In genomic region chr5:124326829-124327228, GRCm38 (mm10) we compare ENCODE assay signal across 8 mouse cellular contexts. TPM values are rescaled to one million over a fixed set of nuclear protein-coding genes. Genes with fewer than 3 reads are reported as not detected.
A peak's percentile ranks its signal among the peaks of the same experiment; 100 is the strongest.
DNase-seq lines count a peak whose midpoint lies in the region; ATAC-seq and TF ChIP-seq lines count a peak whose summit lies in the region.

No protein-coding gene starts in this region.

- peak overlapping the region; percentile 74; the same call in 1 of the 2 replicates for H3K4me3 ChIP-seq in kidney, adult 2 months (ENCODE audit: insufficient read depth, low read depth, low read length)
- peak overlapping the region; percentile 87 for H3K4me3 ChIP-seq in bone marrow macrophage, adult 2 months (ENCODE audit: insufficient read depth, low read length)
- peak overlapping the region; percentile 77 for H3K4me3 ChIP-seq in hindbrain, embryonic 12.5 days
- peak overlapping the region; percentile 74 for H3K4me3 ChIP-seq in midbrain, embryonic 15.5 days

- H3K36me3 ChIP-seq in kidney, adult 2 months (ENCODE audit: control insufficient read depth, insufficient read depth, low read length) = no peaks in the 10 kb centered on the region
- peaks cover 17% of the 10 kb centered on the region for H3K36me3 ChIP-seq in hindbrain, embryonic 12.5 days
- no peaks in the 10 kb centered on the region for H3K36me3 ChIP-seq in midbrain, embryonic 15.5 days (replicated peaks)

- H3K27me3 ChIP-seq in kidney, adult 2 months (replicated peaks; ENCODE audit: control insufficient read depth, insufficient read depth, low read length) = no peaks in the 10 kb centered on the region
- H3K27me3 ChIP-seq in hindbrain, embryonic 12.5 days = no peaks in the 10 kb centered on the region
- H3K27me3 ChIP-seq in midbrain, embryonic 15.5 days (replicated peaks) = no peaks in the 10 kb centered on the region

- H3K4me1 ChIP-seq in kidney, adult 2 months (ENCODE audit: control insufficient read depth, insufficient read depth, low read length) = peaks cover 9% of the 10 kb centered on the region; the same call in 1 of the 2 replicates
- peaks cover 22% of the 10 kb centered on the region for H3K4me1 ChIP-seq in bone marrow macrophage, adult 2 months (ENCODE audit: control insufficient read depth, insufficient read depth, low read length)
- peaks cover 15% of the 10 kb centered on the region for H3K4me1 ChIP-seq in hindbrain, embryonic 12.5 days
- H3K4me1 ChIP-seq in midbrain, embryonic 15.5 days = peaks cover 18% of the 10 kb centered on the region

- no peak for DNase-seq in kidney, adult 2 months
- no peak for DNase-seq in kidney, postnatal 14 days
- DNase-seq in adrenal gland, postnatal 4 days (ENCODE audit: low spot score in 2 of 2) = no peak
- DNase-seq in ovary, adult 18-20 months (ENCODE audit: low spot score) = no peak

- ATAC-seq in hindbrain, embryonic 12.5 days (ENCODE audit: low FRiP score) = no peak
- no peak for ATAC-seq in midbrain, embryonic 15.5 days (replicated peaks)
- no peak for ATAC-seq in inflammation-experienced regulatory T-cells, adult 6 months

- H3K27ac ChIP-seq in kidney, adult 2 months (ENCODE audit: insufficient read depth, low read depth, low read length) = no peak overlapping the region; the same call in 1 of the 2 replicates
- no peak overlapping the region for H3K27ac ChIP-seq in bone marrow macrophage, adult 2 months (ENCODE audit: insufficient read depth, low read depth, low read length)
- H3K27ac ChIP-seq in hindbrain, embryonic 12.5 days = peak overlapping the region; percentile 97
- H3K27ac ChIP-seq in midbrain, embryonic 15.5 days = peak overlapping the region; percentile 97

- TF ChIP-seq POLR2A in kidney, adult 2 months (IDR thresholded peaks at IDR 0.05; ENCODE audit: low read depth, low read length) = no peak
- no peak for TF ChIP-seq POLR2A in bone marrow macrophage, adult 2 months (IDR thresholded peaks at IDR 0.05; ENCODE audit: borderline replicate concordance, low read depth, low read length)

- no peaks in the 10 kb centered on the region for H3K9me3 ChIP-seq in hindbrain, embryonic 12.5 days (replicated peaks)
- no peaks in the 10 kb centered on the region for H3K9me3 ChIP-seq in midbrain, embryonic 15.5 days

- under 1% methylated on average over 8 of the region's 8 CpGs for WGBS in kidney, adult 2 months
- WGBS in hindbrain, embryonic 12.5 days = 2% methylated on average over 8 of the region's 8 CpGs
- WGBS in midbrain, embryonic 15.5 days = 1% methylated on average over 8 of the region's 8 CpGs

- H3K9ac ChIP-seq in hindbrain, embryonic 12.5 days = peak overlapping the region; percentile 83
- peak overlapping the region; percentile 69 for H3K9ac ChIP-seq in midbrain, embryonic 15.5 days

- H3K4me2 ChIP-seq in hindbrain, embryonic 12.5 days (replicated peaks) = peak overlapping the region; percentile 93
- peak overlapping the region; percentile 60 for H3K4me2 ChIP-seq in midbrain, embryonic 15.5 days

- TF ChIP-seq CTCF in kidney, adult 2 months (conservative IDR thresholded peaks at IDR 0.05; ENCODE audit: insufficient read depth, insufficient read length, low read depth, low read length) = no peak
- TF ChIP-seq CTCF in bone marrow macrophage, adult 2 months (IDR thresholded peaks at IDR 0.05; ENCODE audit: low read depth, low read length) = no peak

RNA-seq across cellular contexts. Expression of gene Mphosph9, which starts 0.9 kb away (rescaled TPM):
- polyA plus RNA-seq in kidney, adult 2 months (2012; rRNA removed) = 2.5 and 3.1 TPM in 2 replicates
- polyA plus RNA-seq in bone marrow macrophage, adult 2 months (2012; ENCODE audit: insufficient read depth, insufficient read length, missing spikeins) = 4.2 and 7.2 TPM in 2 replicates
- 17.5 and 18.6 TPM in 2 replicates for polyA plus RNA-seq in hindbrain, embryonic 12.5 days (2016; fragmentation: Nextera tagmentation; extraction: Ambion mirVana)
- 14.2 and 14.8 TPM in 2 replicates for polyA plus RNA-seq in midbrain, embryonic 15.5 days (2015; fragmentation: Nextera tagmentation; extraction: Ambion mirVana)
- 10 to 100 TPM; 10.4 to 11.7 TPM for total RNA-seq in adrenal gland, postnatal 4 days (2021)
- polyA plus RNA-seq in inflammation-experienced regulatory T-cells, adult 6 months (2017; shearing (Covaris generic)) = 10 to 100 TPM; 12.4 to 17.5 (median 15.1) TPM

RNA-seq across cellular contexts. Expression of gene 2810006K23Rik, which starts 1.1 kb away (rescaled TPM):
- polyA plus RNA-seq in kidney, adult 2 months (2012; rRNA removed) = 7.2 and 8.0 TPM in 2 replicates
- 12.4 and 12.5 TPM in 2 replicates for polyA plus RNA-seq in bone marrow macrophage, adult 2 months (2012; ENCODE audit: insufficient read depth, insufficient read length, missing spikeins)
- 16.6 and 20.0 TPM in 2 replicates for polyA plus RNA-seq in hindbrain, embryonic 12.5 days (2016; fragmentation: Nextera tagmentation; extraction: Ambion mirVana)
- polyA plus RNA-seq in midbrain, embryonic 15.5 days (2015; fragmentation: Nextera tagmentation; extraction: Ambion mirVana) = 13.6 and 14.6 TPM in 2 replicates
- 10 to 100 TPM; 12.0 to 12.6 TPM for total RNA-seq in adrenal gland, postnatal 4 days (2021)
- polyA plus RNA-seq in inflammation-experienced regulatory T-cells, adult 6 months (2017; shearing (Covaris generic)) = 10 to 100 TPM; 10.5 to 18.3 (median 11.1) TPM

RNA-seq across cellular contexts. Expression of gene Cdk2ap1, which starts 36.1 kb away (rescaled TPM):
- polyA plus RNA-seq in kidney, adult 2 months (2012; rRNA removed) = 76.6 and 79.8 TPM in 2 replicates
- 88.0 and 92.2 TPM in 2 replicates for polyA plus RNA-seq in bone marrow macrophage, adult 2 months (2012; ENCODE audit: insufficient read depth, insufficient read length, missing spikeins)
- polyA plus RNA-seq in hindbrain, embryonic 12.5 days (2016; fragmentation: Nextera tagmentation; extraction: Ambion mirVana) = 142 and 163 TPM in 2 replicates
- 89.3 and 127 TPM in 2 replicates for polyA plus RNA-seq in midbrain, embryonic 15.5 days (2015; fragmentation: Nextera tagmentation; extraction: Ambion mirVana)
- total RNA-seq in adrenal gland, postnatal 4 days (2021) = 100 to 1,000 TPM; 191 to 204 TPM
- 10 to 100 TPM; 17.2 to 23.8 (median 19.9) TPM for polyA plus RNA-seq in inflammation-experienced regulatory T-cells, adult 6 months (2017; shearing (Covaris generic))

Comparison
In these comparisons a context has a peak if more than half of its experiments do, and no peak if none do; other contexts are left out.
1. H3K27ac ChIP-seq: peak in hindbrain, embryonic 12.5 days (single experiment) and midbrain, embryonic 15.5 days (single experiment); none in kidney, adult 2 months (single experiment) and bone marrow macrophage, adult 2 months (single experiment).
2. Peak in every context shown above with its lines, with median percentiles within 50 percentile points of each other: H3K4me3 ChIP-seq.